Mouse (Mus musculus) heart, embryonic 15.5 days (tissue): ENCODE measurements around the gene Cbr2. TPM values are rescaled to one million over a fixed set of nuclear protein-coding genes. Genes with fewer than 3 reads are reported as not detected.

ENCODE experiments used
- ATAC-seq: fragments of 200-750 bp; cut with Nextera tagmentation; replicated peaks from 2 replicates; pipeline ENCODE4 v1.8.0; 2017; ENCODE audit warnings: low read depth, moderate TSS enrichment; ENCODE audit not compliant: insufficient number of reproducible peaks, insufficient read depth, low FRiP score
- H3K27ac ChIP-seq: fragments of 300-500 bp; sonication (generic); 2 replicates; pipeline ENCODE4 v1.5.1; 2015; ENCODE audit warnings: mild to moderate bottlenecking, inconsistent platforms
- H3K27me3 ChIP-seq: fragments of 300-500 bp; sonication (generic); 2 replicates; pipeline ENCODE4 v1.6.1; 2015; ENCODE audit warnings: inconsistent platforms
- H3K36me3 ChIP-seq: fragments of 300-500 bp; sonication (generic); 2 replicates; pipeline ENCODE4 v1.6.1; 2015; ENCODE audit warnings: mild to moderate bottlenecking, inconsistent platforms
- H3K4me1 ChIP-seq: fragments of 300-500 bp; sonication (generic); replicated peaks from 2 replicates; pipeline ENCODE4 v1.6.1; 2015; ENCODE audit warnings: inconsistent platforms
- H3K4me2 ChIP-seq: fragments of 300-500 bp; sonication (generic); 2 replicates; pipeline ENCODE4 v1.6.1; 2015; ENCODE audit warnings: inconsistent platforms, mild to moderate bottlenecking, moderate library complexity
- H3K4me3 ChIP-seq: fragments of 300-500 bp; sonication (generic); 2 replicates; pipeline ENCODE4 v1.5.1; 2015; ENCODE audit warnings: mild to moderate bottlenecking, inconsistent platforms
- H3K9ac ChIP-seq: fragments of 300-500 bp; sonication (generic); 2 replicates; pipeline ENCODE4 v1.6.1; 2015; ENCODE audit warnings: mild to moderate bottlenecking, inconsistent platforms
- H3K9me3 ChIP-seq: fragments of 300-500 bp; sonication (generic); replicated peaks from 2 replicates; pipeline ENCODE4 v1.6.1; 2016; ENCODE audit warnings: inconsistent platforms
- WGBS: fragments of 180-500 bp; shearing (Covaris S2); methylation state at CpG from one replicate; pipeline ENCODE4 v1.1.7; 2015; ENCODE audit warnings: mixed read lengths; 5-methylcytosine and 5-hydroxymethylcytosine counted together
- polyA plus RNA-seq: library from polyadenylated mRNA; unstranded; fragments of >200 nt; fragmentation: Nextera tagmentation; extraction: Ambion mirVana; gene quantifications from 2 replicates; pipeline ENCODE4 v1.2.1, GENCODE M21; 2015

Cbr2 gene
- polyA plus RNA-seq, 1 experiment from 2014 or later: 11.4 TPM

DNA sequence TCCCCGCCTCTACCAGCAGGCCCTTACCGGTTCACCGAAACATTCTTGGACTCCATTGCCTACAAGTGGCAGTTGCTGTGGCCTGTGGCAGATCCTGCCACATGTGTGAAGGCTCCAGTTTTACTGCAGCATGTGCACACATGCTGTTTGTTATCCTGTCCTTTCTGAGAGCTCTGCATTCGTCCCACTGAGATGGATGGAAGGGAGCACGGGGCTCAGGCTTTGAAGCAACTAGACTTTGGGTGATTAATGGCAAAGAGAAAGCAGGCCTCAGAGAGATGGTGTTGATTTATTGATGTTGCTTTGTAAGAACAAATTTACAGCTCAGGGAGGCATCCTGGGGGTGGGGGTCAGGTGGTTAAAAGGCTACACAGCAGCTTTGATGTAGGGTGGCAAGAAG is 21.2 kb downstream of the Cbr2 start:
- Histone ChIP-seq H3K27me3 (no peaks in the 10 kb centered on the region), H3K9me3 (no peaks in the 10 kb centered on the region), H3K4me2 (no peak overlapping the region), H3K4me1 (peaks cover 35% of the 10 kb centered on the region), H3K36me3 (peaks cover 3% of the 10 kb centered on the region; the same call in 1 of the 2 replicates), H3K9ac (no peak overlapping the region), H3K27ac (no peak overlapping the region), H3K4me3 (no peak overlapping the region)
- ATAC-seq: no peak
- WGBS: 81% methylated on average over 5 of the region's 5 CpGs

DNA sequence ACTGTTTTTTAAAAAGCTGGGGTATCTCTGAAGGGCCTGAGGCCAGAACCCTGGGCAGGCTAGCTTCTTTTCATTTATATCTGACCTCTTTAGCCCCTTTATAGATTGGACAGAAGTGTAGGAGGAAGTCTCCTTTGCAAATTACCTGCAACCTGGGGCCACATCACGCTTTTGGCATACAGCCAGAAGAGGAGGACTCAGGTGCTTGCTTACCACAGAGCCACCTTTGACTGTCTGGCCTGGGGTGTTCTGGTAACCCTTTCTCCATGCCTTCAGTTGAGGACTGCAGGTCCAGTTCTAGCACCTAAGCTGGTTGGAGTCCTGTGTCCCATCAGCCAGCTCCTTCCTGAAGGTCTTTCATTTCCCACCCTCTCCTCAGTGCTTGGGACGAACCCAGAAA is 22.4 kb downstream of the Cbr2 start:
- H3K9ac ChIP-seq: no peak overlapping the region
- no peak for ATAC-seq
- no peaks in the 10 kb centered on the region for H3K9me3 ChIP-seq
- no peaks in the 10 kb centered on the region for H3K27me3 ChIP-seq
- H3K27ac ChIP-seq: no peak overlapping the region
- peaks cover 3% of the 10 kb centered on the region; the same call in 1 of the 2 replicates for H3K36me3 ChIP-seq
- H3K4me1 ChIP-seq: peaks cover 40% of the 10 kb centered on the region
- H3K4me2 ChIP-seq: no peak overlapping the region
- no peak overlapping the region for H3K4me3 ChIP-seq
- 75% methylated on average over 2 of the region's 2 CpGs for WGBS

DNA sequence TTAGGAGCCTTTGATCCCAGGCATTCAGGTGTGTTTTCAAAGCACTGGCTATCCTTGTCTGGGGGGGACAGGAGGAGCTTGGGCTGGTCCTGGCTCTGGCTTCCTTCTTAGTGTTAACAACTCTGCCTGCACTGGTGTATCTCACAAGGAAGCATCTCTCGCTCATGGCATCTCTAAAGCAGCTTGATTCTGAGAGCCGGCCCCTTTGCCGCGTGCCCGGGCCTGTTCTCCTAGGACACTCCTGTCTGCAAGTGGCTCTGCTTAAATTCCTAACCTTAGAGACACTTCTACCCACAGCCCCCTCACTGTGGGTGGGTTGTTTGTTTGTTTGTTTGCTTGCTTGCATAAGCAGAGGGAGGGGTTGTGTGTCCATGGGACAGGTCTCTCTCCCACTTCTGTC is 23.9 kb downstream of the Cbr2 start:
- 45% methylated on average over 5 of the region's 5 CpGs for WGBS
- peaks cover 47% of the 10 kb centered on the region for H3K4me1 ChIP-seq
- H3K4me2 ChIP-seq: no peak overlapping the region
- H3K27me3 ChIP-seq: no peaks in the 10 kb centered on the region
- H3K9me3 ChIP-seq: no peaks in the 10 kb centered on the region
- H3K9ac ChIP-seq: no peak overlapping the region
- H3K27ac ChIP-seq: peak overlapping the region; percentile 27; the same call in 1 of the 2 replicates
- H3K4me3 ChIP-seq: no peak overlapping the region
- no peak for ATAC-seq
- peaks cover 3% of the 10 kb centered on the region; the same call in 1 of the 2 replicates for H3K36me3 ChIP-seq

DNA sequence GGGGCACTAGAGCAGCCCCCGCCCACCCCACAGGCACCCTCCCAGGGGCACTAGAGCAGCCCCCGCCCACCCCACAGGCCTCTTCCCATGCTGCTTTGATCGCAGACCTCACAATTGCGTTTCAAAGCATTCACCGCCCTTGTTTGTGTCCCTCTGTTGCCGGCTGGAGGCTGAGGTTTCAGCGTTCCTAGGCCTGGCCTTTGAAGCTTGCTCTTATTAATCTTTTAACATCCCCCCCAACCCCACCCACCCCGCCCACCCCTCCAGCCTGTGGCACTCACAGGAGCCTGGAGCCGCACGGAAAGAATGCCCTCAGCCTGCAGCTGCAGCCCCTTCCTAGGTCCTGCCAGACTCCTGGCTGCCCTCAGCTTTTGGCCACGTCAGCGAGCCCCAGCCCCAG is 24.7 kb downstream of the Cbr2 start:
- ATAC-seq: no peak
- Histone ChIP-seq H3K27ac (no peak overlapping the region), H3K9me3 (no peaks in the 10 kb centered on the region), H3K4me3 (no peak overlapping the region), H3K4me1 (peaks cover 41% of the 10 kb centered on the region), H3K4me2 (no peak overlapping the region), H3K27me3 (no peaks in the 10 kb centered on the region), H3K9ac (no peak overlapping the region), H3K36me3 (peaks cover 7% of the 10 kb centered on the region)
- 26% methylated on average over 12 of the region's 12 CpGs for WGBS

DNA sequence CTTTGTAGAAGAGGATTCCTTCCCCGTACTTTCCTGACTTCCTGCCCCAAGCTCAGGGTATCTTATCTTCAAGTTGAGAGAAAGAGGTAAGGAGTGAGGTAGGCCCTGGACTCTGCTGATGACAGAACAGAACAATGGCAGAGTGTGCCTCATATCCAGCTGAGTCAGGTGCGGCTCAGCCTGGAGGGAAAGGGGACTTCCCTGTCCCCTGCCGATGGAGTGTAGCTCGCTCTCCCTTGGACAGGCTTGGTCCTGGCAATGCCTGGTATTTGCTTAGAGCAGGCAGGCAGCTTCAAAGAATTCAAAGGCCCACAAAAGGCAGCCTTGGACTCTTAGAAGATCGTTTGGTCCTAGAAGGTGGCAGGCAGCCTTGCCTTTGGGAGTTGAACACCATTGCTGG is 25.8 kb downstream of the Cbr2 start:
- Histone ChIP-seq H3K4me2 (no peak overlapping the region), H3K4me1 (peaks cover 41% of the 10 kb centered on the region), H3K36me3 (peaks cover 8% of the 10 kb centered on the region), H3K27ac (no peak overlapping the region), H3K9ac (no peak overlapping the region), H3K4me3 (no peak overlapping the region), H3K9me3 (no peaks in the 10 kb centered on the region), H3K27me3 (no peaks in the 10 kb centered on the region)
- 56% methylated on average over 5 of the region's 5 CpGs for WGBS
- ATAC-seq: no peak

DNA sequence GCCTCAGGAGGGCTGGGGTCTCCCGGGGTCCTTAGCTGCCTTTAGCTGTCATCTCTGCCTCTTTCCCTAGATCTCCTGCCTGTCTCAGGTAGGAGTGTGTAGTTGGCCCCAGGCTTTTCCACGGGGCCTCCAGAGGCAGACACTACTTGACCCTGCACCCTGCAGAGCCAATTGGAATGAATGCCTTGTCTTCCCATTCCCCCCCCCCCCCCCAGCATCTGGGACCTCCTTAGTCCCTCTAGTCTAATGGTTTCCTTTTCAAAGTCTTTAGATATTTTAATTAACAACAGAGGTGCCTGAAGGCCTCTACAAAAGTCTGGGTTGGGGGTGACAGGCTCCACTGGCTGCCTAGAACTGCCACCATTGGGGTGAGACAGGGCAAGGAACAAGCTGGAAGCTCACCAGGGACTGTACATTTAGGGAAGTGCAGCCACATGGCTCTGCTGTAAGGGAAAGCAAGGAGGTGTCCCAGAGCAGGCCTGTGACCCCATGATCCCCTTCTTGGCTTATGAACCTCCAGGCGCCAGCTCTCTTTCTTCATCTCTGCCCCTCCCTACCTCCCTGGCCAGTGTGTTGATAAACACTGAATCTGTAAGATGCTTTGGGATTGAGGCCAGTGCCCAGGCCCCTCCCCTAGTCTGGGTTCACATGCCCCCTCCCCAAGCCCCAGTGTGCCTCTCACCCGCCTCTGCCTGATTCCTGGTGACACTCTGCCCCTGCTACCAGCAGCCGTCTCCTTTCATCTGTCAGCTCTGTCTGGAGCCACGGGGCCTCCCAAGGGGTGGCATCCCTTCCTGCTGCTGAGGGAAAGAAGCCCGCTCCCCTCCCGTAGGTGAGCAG is 27.2 kb downstream of the Cbr2 start:
- Histone ChIP-seq H3K9me3 (no peaks in the 10 kb centered on the region), H3K27me3 (no peaks in the 10 kb centered on the region), H3K4me2 (0 out of 2 replicates have a peak overlapping the region, but pooled peaks have one; percentile 2), H3K9ac (no peak overlapping the region; the same call in 1 of the 2 replicates), H3K27ac (peak overlapping the region; percentile 77), H3K4me3 (no peak overlapping the region), H3K36me3 (peaks cover 5% of the 10 kb centered on the region), H3K4me1 (peaks cover 41% of the 10 kb centered on the region)
- 32% methylated on average over 8 of the region's 8 CpGs for WGBS
- peak; percentile 18; the same call in 1 of the 2 replicates for ATAC-seq

DNA sequence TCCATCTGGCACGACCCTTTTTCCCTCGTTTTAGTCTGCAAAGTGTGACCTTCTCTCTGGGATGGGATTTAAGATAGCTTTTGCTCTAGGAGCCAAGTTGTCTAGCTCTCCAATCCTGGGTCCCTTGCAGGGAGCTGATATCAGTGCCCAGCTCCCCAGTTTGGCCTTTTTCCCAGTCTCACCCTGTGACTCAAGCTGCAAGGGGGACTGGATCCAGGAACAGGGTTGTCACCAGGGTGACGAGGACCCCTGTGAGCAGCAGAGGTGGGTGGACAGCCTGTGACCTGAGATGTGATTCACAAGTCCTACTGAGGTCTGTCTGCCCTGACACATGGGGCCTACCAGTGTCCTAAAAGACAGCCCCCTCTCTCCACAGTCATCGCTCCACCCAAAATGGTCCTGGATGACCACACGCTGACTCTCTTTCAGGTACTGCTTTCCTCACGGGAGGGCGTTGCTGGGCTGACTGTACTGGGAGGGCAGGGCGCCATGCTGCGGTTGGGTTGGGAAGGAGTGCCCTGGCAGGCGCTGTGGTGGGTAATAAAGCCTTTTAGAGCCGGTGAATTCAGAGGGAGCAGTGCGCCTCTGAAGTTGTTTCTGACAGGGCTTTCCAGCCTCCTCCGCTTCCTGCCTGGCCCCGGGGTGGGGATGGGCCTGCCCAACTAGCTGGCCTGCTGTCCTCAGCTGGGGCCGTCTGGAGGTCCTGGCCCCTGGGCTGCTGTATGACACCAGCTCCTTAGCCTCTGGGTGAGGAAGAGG is 28.0 kb downstream of the Cbr2 start:
- H3K9me3 ChIP-seq: no peaks in the 10 kb centered on the region
- H3K4me2 ChIP-seq: 0 out of 2 replicates have a peak overlapping the region, but pooled peaks have one; percentile 2
- H3K4me1 ChIP-seq: peaks cover 45% of the 10 kb centered on the region
- 47% methylated on average over 15 of the region's 15 CpGs for WGBS
- peak overlapping the region; percentile 77 for H3K27ac ChIP-seq
- peaks cover 5% of the 10 kb centered on the region; the same call in 1 of the 2 replicates for H3K36me3 ChIP-seq
- 0 out of 2 replicates have a peak, but pooled peaks have one; percentile 24 for ATAC-seq
- no peaks in the 10 kb centered on the region for H3K27me3 ChIP-seq
- H3K9ac ChIP-seq: peak overlapping the region; percentile 12; the same call in 1 of the 2 replicates
- no peak overlapping the region for H3K4me3 ChIP-seq

DNA sequence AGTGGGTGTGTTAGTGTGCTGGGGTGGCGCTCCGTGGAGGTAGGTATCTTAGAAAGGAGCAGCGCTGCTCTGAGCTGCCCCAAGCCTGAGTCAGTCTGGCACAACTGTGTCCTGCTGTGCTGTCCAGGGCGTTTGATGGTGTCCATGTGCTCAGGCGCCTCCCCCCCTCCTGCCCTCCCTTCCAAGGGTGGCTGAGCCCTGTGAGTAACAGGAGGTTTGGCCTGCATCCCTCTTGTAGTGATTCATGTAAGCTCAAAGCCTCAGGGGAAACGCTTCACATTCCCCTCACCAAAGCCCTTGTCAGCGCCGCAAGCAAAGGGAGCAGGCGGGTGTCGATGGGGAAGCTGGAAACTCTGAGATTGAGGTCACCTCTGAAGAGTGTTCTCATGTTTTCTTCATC is 34.2 kb downstream of the Cbr2 start:
- H3K4me3 ChIP-seq: no peak overlapping the region
- WGBS: 33% methylated on average over 10 of the region's 10 CpGs
- peak overlapping the region; percentile 34; the same call in 1 of the 2 replicates for H3K9ac ChIP-seq
- H3K36me3 ChIP-seq: peaks cover 5% of the 10 kb centered on the region; the same call in 1 of the 2 replicates
- H3K4me2 ChIP-seq: no peak overlapping the region
- no peaks in the 10 kb centered on the region for H3K9me3 ChIP-seq
- peaks cover 44% of the 10 kb centered on the region for H3K4me1 ChIP-seq
- no peaks in the 10 kb centered on the region for H3K27me3 ChIP-seq
- peak overlapping the region; percentile 69 for H3K27ac ChIP-seq
- ATAC-seq: peak; percentile 76

DNA sequence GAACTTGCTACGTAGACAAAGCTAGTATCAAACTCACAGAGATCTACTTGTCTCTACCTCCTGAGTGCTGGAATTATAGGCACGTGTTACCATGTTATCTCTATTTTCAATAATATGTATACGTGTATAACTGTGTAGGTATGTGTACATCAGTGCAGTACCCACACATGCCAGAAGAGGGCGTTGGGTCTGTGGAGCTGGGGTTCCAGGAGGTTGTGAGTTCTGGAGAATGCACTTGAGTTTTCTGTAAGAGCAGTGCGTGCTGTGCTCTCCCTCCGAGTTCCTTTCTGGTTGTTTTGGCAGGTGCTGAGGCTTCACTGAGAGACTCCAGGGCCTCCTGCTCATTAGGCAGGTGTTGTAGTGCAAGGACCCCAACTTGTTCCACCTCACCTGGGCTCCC is 35.3 kb downstream of the Cbr2 start:
- H3K9me3 ChIP-seq: no peaks in the 10 kb centered on the region
- H3K4me3 ChIP-seq: no peak overlapping the region
- peaks cover 52% of the 10 kb centered on the region for H3K4me1 ChIP-seq
- no peaks in the 10 kb centered on the region for H3K36me3 ChIP-seq
- H3K27ac ChIP-seq: no peak overlapping the region
- no peak for ATAC-seq
- no peak overlapping the region for H3K9ac ChIP-seq
- H3K27me3 ChIP-seq: no peaks in the 10 kb centered on the region
- no peak overlapping the region for H3K4me2 ChIP-seq
- 90% methylated on average over 6 of the region's 6 CpGs for WGBS

DNA sequence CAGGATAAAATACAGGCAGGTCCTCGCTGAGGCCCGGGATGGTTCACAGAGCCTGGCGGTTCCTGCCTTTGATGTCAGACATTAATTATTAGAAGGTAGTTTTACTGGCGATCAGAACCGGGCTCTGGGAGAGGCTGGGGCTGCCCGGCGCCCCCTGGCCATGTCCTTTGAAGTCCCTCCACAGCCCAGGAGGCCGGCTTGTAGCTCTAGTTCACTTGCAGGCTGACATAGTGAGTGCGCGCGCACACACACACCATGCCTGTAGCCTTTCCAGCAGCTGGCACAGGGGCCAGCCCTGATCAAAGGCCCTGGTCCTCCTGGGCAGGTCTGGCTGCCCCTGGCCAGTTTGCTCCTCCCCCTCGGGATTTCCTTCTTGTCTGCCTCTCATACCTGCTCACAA is 36.3 kb downstream of the Cbr2 start:
- Histone ChIP-seq H3K4me1 (peaks cover 52% of the 10 kb centered on the region), H3K36me3 (no peaks in the 10 kb centered on the region), H3K27me3 (no peaks in the 10 kb centered on the region), H3K4me2 (no peak overlapping the region), H3K9me3 (no peaks in the 10 kb centered on the region), H3K9ac (no peak overlapping the region), H3K4me3 (no peak overlapping the region), H3K27ac (peak overlapping the region; percentile 18; the same call in 1 of the 2 replicates)
- WGBS: 55% methylated on average over 12 of the region's 12 CpGs
- ATAC-seq: no peak

DNA sequence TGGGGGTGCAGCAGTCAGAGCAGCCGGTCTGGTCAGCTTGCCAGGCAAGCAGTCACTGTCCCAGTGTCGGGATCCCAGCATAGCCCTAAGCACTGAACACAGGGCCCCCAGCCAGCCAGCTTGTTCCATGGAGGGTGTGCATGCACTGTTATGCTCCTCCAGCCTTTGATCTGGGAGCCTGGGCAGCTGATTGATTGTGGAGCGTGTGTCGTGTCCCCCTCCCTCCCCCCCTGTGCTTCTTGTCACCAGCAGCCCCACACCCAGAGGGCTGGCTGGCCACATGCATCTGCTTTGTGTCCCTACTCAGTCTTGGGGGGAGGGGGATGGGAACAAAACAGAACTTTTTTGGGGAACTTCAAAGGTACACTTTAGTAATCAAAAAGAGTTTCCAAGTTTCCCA is 36.7 kb downstream of the Cbr2 start:
- no peaks in the 10 kb centered on the region for H3K9me3 ChIP-seq
- H3K27me3 ChIP-seq: no peaks in the 10 kb centered on the region
- no peak overlapping the region for H3K4me3 ChIP-seq
- no peak overlapping the region for H3K9ac ChIP-seq
- ATAC-seq: peak; percentile 48
- WGBS: 24% methylated on average over 4 of the region's 4 CpGs
- peak overlapping the region; percentile 18 for H3K27ac ChIP-seq
- peaks cover 52% of the 10 kb centered on the region for H3K4me1 ChIP-seq
- no peaks in the 10 kb centered on the region for H3K36me3 ChIP-seq
- H3K4me2 ChIP-seq: no peak overlapping the region
